Mouse (Mus musculus): ENCODE results near the gene Hivep2. TPM values are rescaled to one million over a fixed set of nuclear protein-coding genes. Genes with fewer than 3 reads are reported as not detected.

The Hivep2 gene
- polyA plus RNA-seq, 1 experiment from 2014 or later, result 5.6 TPM

DNA sequence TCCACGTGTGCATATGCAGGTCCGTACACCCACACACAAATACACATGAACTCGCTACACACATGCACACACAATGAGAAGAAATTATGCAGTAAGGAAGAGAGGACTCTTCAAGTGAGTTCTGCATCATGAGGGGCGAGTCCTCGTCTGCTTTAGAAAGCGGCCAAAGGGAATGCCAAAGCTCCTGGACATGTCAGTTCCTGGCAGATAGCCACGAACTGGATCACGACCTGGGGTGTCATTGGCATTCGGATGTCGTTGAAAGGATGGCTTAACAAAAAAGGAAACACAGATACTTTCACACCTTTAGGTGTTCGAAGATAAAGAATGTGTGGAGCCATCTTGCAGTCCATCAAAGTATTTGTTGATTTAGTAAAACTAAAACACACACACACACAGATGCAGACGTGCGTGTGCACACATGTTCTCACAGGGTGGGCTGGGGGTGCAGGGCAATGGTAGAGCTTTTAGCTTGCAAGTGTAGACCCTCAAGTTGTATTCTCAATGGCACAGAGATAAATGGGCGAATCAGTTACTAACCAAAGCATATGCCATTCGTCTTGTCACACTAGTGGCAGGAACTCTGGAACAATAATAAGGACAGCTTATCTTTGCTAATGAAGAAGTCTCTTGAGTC, 99.0 kb downstream of the Hivep2 start:
- no peaks in the 10 kb centered on the region for H3K36me3 ChIP-seq (ENCODE audit: control insufficient read depth, insufficient read depth, low read length)
- WGBS, result 72% methylated on average over 15 of the region's 15 CpGs
- ATAC-seq (ENCODE audit: insufficient read depth, low FRiP score), result no peak
- H3K27ac ChIP-seq (ENCODE audit: low read length), result no peak overlapping the region
- H3K4me3 ChIP-seq (replicated peaks; ENCODE audit: low read length), result no peak overlapping the region
- H3K4me1 ChIP-seq (ENCODE audit: control insufficient read depth, insufficient read depth, low read length), result no peaks in the 10 kb centered on the region
- no peaks in the 10 kb centered on the region for H3K9me3 ChIP-seq (replicated peaks; ENCODE audit: control insufficient read depth, low read length)
- no peak overlapping the region for H3K4me2 ChIP-seq (ENCODE audit: low read depth, low read length)
- no peaks in the 10 kb centered on the region for H3K27me3 ChIP-seq (ENCODE audit: control insufficient read depth, insufficient read depth, low read length)
- H3K9ac ChIP-seq (ENCODE audit: low read length), result no peak overlapping the region

GRCm38 (mm10) chr10:14067802-14068201, 101.9 kb downstream of the Hivep2 start:
- 73% methylated on average over 4 of the region's 4 CpGs for WGBS
- Histone ChIP-seq H3K4me1 (ENCODE audit: control insufficient read depth, insufficient read depth, low read length) (no peaks in the 10 kb centered on the region), H3K4me2 (ENCODE audit: low read depth, low read length) (no peak overlapping the region), H3K36me3 (ENCODE audit: control insufficient read depth, insufficient read depth, low read length) (no peaks in the 10 kb centered on the region), H3K27ac (ENCODE audit: low read length) (no peak overlapping the region), H3K9ac (ENCODE audit: low read length) (no peak overlapping the region), H3K27me3 (ENCODE audit: control insufficient read depth, insufficient read depth, low read length) (no peaks in the 10 kb centered on the region), H3K4me3 (replicated peaks; ENCODE audit: low read length) (no peak overlapping the region), H3K9me3 (replicated peaks; ENCODE audit: control insufficient read depth, low read length) (no peaks in the 10 kb centered on the region)
- no peak for ATAC-seq (ENCODE audit: insufficient read depth, low FRiP score)

GRCm38 (mm10) chr10:14070498-14071079, 104.7 kb downstream of the Hivep2 start:
- Histone ChIP-seq H3K27me3 (ENCODE audit: control insufficient read depth, insufficient read depth, low read length) (no peaks in the 10 kb centered on the region), H3K9ac (ENCODE audit: low read length) (no peak overlapping the region), H3K4me2 (ENCODE audit: low read depth, low read length) (no peak overlapping the region), H3K27ac (ENCODE audit: low read length) (no peak overlapping the region), H3K4me3 (replicated peaks; ENCODE audit: low read length) (no peak overlapping the region), H3K36me3 (ENCODE audit: control insufficient read depth, insufficient read depth, low read length) (no peaks in the 10 kb centered on the region), H3K4me1 (ENCODE audit: control insufficient read depth, insufficient read depth, low read length) (no peaks in the 10 kb centered on the region), H3K9me3 (replicated peaks; ENCODE audit: control insufficient read depth, low read length) (no peaks in the 10 kb centered on the region)
- 58% methylated on average over 5 of the region's 5 CpGs for WGBS
- peak; percentile 88 for ATAC-seq (ENCODE audit: insufficient read depth, low FRiP score)

- Histone ChIP-seq H3K9ac (ENCODE audit: low read length) (no peak overlapping the region), H3K27ac (ENCODE audit: low read length) (no peak overlapping the region), H3K36me3 (ENCODE audit: control insufficient read depth, insufficient read depth, low read length) (no peaks in the 10 kb centered on the region), H3K9me3 (replicated peaks; ENCODE audit: control insufficient read depth, low read length) (no peaks in the 10 kb centered on the region), H3K4me1 (ENCODE audit: control insufficient read depth, insufficient read depth, low read length) (no peaks in the 10 kb centered on the region), H3K4me2 (ENCODE audit: low read depth, low read length) (no peak overlapping the region), H3K4me3 (replicated peaks; ENCODE audit: low read length) (no peak overlapping the region), H3K27me3 (ENCODE audit: control insufficient read depth, insufficient read depth, low read length) (no peaks in the 10 kb centered on the region)
- 87% methylated on average over 3 of the region's 3 CpGs for WGBS
- no peak for ATAC-seq (ENCODE audit: insufficient read depth, low FRiP score)
These were observed 106.6 kb downstream of the Hivep2 start for GRCm38 (mm10) chr10:14072504-14072903.

GRCm38 (mm10) chr10:14075767-14076166, 109.9 kb downstream of the Hivep2 start:
- no peaks in the 10 kb centered on the region for H3K4me1 ChIP-seq (ENCODE audit: control insufficient read depth, insufficient read depth, low read length)
- H3K27ac ChIP-seq (ENCODE audit: low read length), result no peak overlapping the region
- H3K27me3 ChIP-seq (ENCODE audit: control insufficient read depth, insufficient read depth, low read length), result no peaks in the 10 kb centered on the region
- H3K9me3 ChIP-seq (replicated peaks; ENCODE audit: control insufficient read depth, low read length), result no peaks in the 10 kb centered on the region
- no peak overlapping the region for H3K4me3 ChIP-seq (replicated peaks; ENCODE audit: low read length)
- no peak overlapping the region for H3K4me2 ChIP-seq (ENCODE audit: low read depth, low read length)
- ATAC-seq (ENCODE audit: insufficient read depth, low FRiP score), result no peak
- 88% methylated on average over 5 of the region's 5 CpGs for whole genome bisulfite sequencing
- no peaks in the 10 kb centered on the region for H3K36me3 ChIP-seq (ENCODE audit: control insufficient read depth, insufficient read depth, low read length)
- no peak overlapping the region for H3K9ac ChIP-seq (ENCODE audit: low read length)

DNA sequence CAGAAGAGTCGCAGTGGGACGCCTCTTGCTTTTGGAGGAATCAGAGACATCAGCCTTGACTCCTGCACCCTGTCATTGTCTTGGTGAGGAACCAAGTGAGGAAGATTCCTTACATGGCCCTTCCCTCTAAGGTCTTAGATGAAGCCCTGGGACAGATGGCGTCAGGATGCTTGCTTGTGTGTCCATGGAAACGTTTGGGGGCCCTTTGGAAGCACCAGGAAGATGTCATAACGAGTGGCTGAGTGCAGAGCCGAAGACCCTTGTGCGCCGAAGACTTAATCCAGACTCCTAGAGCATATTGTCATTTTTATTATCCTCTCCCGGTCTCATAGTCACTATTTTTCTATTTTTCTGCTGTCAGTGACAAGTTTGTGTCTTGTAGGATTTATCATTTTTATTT, 111.0 kb downstream of the Hivep2 start:
- no peak overlapping the region for H3K4me3 ChIP-seq (replicated peaks; ENCODE audit: low read length)
- H3K9me3 ChIP-seq (replicated peaks; ENCODE audit: control insufficient read depth, low read length), result no peaks in the 10 kb centered on the region
- no peak overlapping the region for H3K4me2 ChIP-seq (ENCODE audit: low read depth, low read length)
- 75% methylated on average over 9 of the region's 9 CpGs for WGBS
- H3K4me1 ChIP-seq (ENCODE audit: control insufficient read depth, insufficient read depth, low read length), result no peaks in the 10 kb centered on the region
- ATAC-seq (ENCODE audit: insufficient read depth, low FRiP score), result no peak
- no peak overlapping the region for H3K27ac ChIP-seq (ENCODE audit: low read length)
- no peaks in the 10 kb centered on the region for H3K36me3 ChIP-seq (ENCODE audit: control insufficient read depth, insufficient read depth, low read length)
- H3K9ac ChIP-seq (ENCODE audit: low read length), result no peak overlapping the region
- no peaks in the 10 kb centered on the region for H3K27me3 ChIP-seq (ENCODE audit: control insufficient read depth, insufficient read depth, low read length)

GRCm38 (mm10) chr10:14080830-14081229, 115.0 kb downstream of the Hivep2 start:
- WGBS, result 70% methylated on average over 6 of the region's 6 CpGs
- H3K36me3 ChIP-seq (ENCODE audit: control insufficient read depth, insufficient read depth, low read length), result no peaks in the 10 kb centered on the region
- no peak overlapping the region for H3K9ac ChIP-seq (ENCODE audit: low read length)
- H3K4me3 ChIP-seq (replicated peaks; ENCODE audit: low read length), result no peak overlapping the region
- peaks cover 3% of the 10 kb centered on the region; the same call in 1 of the 2 replicates for H3K4me1 ChIP-seq (ENCODE audit: control insufficient read depth, insufficient read depth, low read length)
- no peaks in the 10 kb centered on the region for H3K9me3 ChIP-seq (replicated peaks; ENCODE audit: control insufficient read depth, low read length)
- ATAC-seq (ENCODE audit: insufficient read depth, low FRiP score), result no peak
- H3K4me2 ChIP-seq (ENCODE audit: low read depth, low read length), result no peak overlapping the region
- no peaks in the 10 kb centered on the region for H3K27me3 ChIP-seq (ENCODE audit: control insufficient read depth, insufficient read depth, low read length)
- H3K27ac ChIP-seq (ENCODE audit: low read length), result no peak overlapping the region

GRCm38 (mm10) chr10:14081824-14082223, 115.9 kb downstream of the Hivep2 start:
- Histone ChIP-seq H3K4me1 (ENCODE audit: control insufficient read depth, insufficient read depth, low read length) (peaks cover 3% of the 10 kb centered on the region; the same call in 1 of the 2 replicates), H3K27me3 (ENCODE audit: control insufficient read depth, insufficient read depth, low read length) (no peaks in the 10 kb centered on the region), H3K4me2 (ENCODE audit: low read depth, low read length) (no peak overlapping the region), H3K27ac (ENCODE audit: low read length) (no peak overlapping the region), H3K4me3 (replicated peaks; ENCODE audit: low read length) (no peak overlapping the region), H3K9me3 (replicated peaks; ENCODE audit: control insufficient read depth, low read length) (no peaks in the 10 kb centered on the region), H3K36me3 (ENCODE audit: control insufficient read depth, insufficient read depth, low read length) (no peaks in the 10 kb centered on the region), H3K9ac (ENCODE audit: low read length) (no peak overlapping the region)
- 60% methylated on average over 3 of the region's 3 CpGs for WGBS
- no peak for ATAC-seq (ENCODE audit: insufficient read depth, low FRiP score)

- WGBS, result 80% methylated on average over 3 of the region's 3 CpGs
- H3K27ac ChIP-seq (ENCODE audit: low read length), result no peak overlapping the region
- H3K9ac ChIP-seq (ENCODE audit: low read length), result no peak overlapping the region
- no peak for ATAC-seq (ENCODE audit: insufficient read depth, low FRiP score)
- H3K9me3 ChIP-seq (replicated peaks; ENCODE audit: control insufficient read depth, low read length), result no peaks in the 10 kb centered on the region
- H3K4me1 ChIP-seq (ENCODE audit: control insufficient read depth, insufficient read depth, low read length), result peaks cover 3% of the 10 kb centered on the region; the same call in 1 of the 2 replicates
- no peaks in the 10 kb centered on the region for H3K27me3 ChIP-seq (ENCODE audit: control insufficient read depth, insufficient read depth, low read length)
- no peak overlapping the region for H3K4me2 ChIP-seq (ENCODE audit: low read depth, low read length)
- no peaks in the 10 kb centered on the region for H3K36me3 ChIP-seq (ENCODE audit: control insufficient read depth, insufficient read depth, low read length)
- no peak overlapping the region for H3K4me3 ChIP-seq (replicated peaks; ENCODE audit: low read length)
These were observed 116.4 kb downstream of the Hivep2 start for GRCm38 (mm10) chr10:14082275-14082674.

Measured in stomach, embryonic 16.5 days (tissue).